Mouse (Mus musculus): ENCODE measurements around the gene Rbm38. TPM values are rescaled to one million over a fixed set of nuclear protein-coding genes. Genes with fewer than 3 reads are reported as not detected.

Gene Rbm38
- polyA plus RNA-seq, 1 experiment from 2014 or later: 56.6 TPM

GRCm38 (mm10) chr2:173050604-173051382 lies 30.5 kb downstream of the Rbm38 start:
- no peak overlapping the region for H3K4me2 ChIP-seq
- H3K4me1 ChIP-seq: peaks cover 3% of the 10 kb centered on the region; the same call in 1 of the 2 replicates
- 0 out of 2 replicates have a peak, but pooled peaks have one; percentile 8 for ATAC-seq (ENCODE audit: insufficient read depth, low FRiP score, low read depth)
- no peak overlapping the region for H3K9ac ChIP-seq
- H3K27me3 ChIP-seq (replicated peaks): no peaks in the 10 kb centered on the region
- 48% methylated on average over 8 of the region's 8 CpGs for WGBS
- no peaks in the 10 kb centered on the region for H3K9me3 ChIP-seq
- no peak overlapping the region for H3K27ac ChIP-seq
- H3K4me3 ChIP-seq (replicated peaks): no peak overlapping the region
- no peaks in the 10 kb centered on the region for H3K36me3 ChIP-seq

- ATAC-seq (ENCODE audit: insufficient read depth, low FRiP score, low read depth): no peak
Measured at GRCm38 (mm10) chr2:173052881-173053280, 32.6 kb downstream of the Rbm38 start.

DNA sequence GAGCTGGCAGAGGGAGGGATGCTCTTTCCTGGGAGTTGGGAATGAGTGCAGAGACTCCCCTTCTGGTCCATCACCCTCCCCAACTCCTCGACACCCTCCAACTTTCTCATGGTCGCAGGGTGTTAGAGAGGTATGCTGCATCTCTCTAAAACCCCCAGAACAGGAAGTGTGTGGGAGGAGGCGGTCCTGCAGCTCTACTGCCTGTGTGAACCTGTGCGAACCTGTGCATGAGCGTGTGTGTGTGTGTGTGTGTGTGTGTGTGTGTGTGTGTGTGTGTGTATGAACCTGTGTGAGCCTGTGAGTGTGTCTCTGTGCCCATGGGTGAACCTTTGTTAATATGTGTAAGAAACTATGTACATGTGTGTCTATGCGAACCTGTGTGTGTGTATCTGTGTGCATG lies 33.5 kb downstream of the Rbm38 start:
- Histone ChIP-seq H3K4me2 (no peak overlapping the region), H3K27ac (no peak overlapping the region), H3K9me3 (no peaks in the 10 kb centered on the region), H3K27me3 (replicated peaks) (no peaks in the 10 kb centered on the region), H3K4me1 (no peaks in the 10 kb centered on the region; the same call in 1 of the 2 replicates), H3K36me3 (no peaks in the 10 kb centered on the region), H3K4me3 (replicated peaks) (no peak overlapping the region), H3K9ac (no peak overlapping the region)
- ATAC-seq (ENCODE audit: insufficient read depth, low FRiP score, low read depth): no peak
- WGBS: 80% methylated on average over 6 of the region's 6 CpGs

More at GRCm38 (mm10) chr2:173052881-173053280, 32.6 kb downstream of the Rbm38 start:
- H3K9me3 ChIP-seq: no peaks in the 10 kb centered on the region
- H3K36me3 ChIP-seq: no peaks in the 10 kb centered on the region
- H3K27ac ChIP-seq: no peak overlapping the region
- H3K4me2 ChIP-seq: no peak overlapping the region
- 87% methylated on average over 8 of the region's 8 CpGs for WGBS
- H3K4me3 ChIP-seq (replicated peaks): no peak overlapping the region
- H3K9ac ChIP-seq: no peak overlapping the region
- no peaks in the 10 kb centered on the region for H3K27me3 ChIP-seq (replicated peaks)
- H3K4me1 ChIP-seq: no peaks in the 10 kb centered on the region; the same call in 1 of the 2 replicates

DNA sequence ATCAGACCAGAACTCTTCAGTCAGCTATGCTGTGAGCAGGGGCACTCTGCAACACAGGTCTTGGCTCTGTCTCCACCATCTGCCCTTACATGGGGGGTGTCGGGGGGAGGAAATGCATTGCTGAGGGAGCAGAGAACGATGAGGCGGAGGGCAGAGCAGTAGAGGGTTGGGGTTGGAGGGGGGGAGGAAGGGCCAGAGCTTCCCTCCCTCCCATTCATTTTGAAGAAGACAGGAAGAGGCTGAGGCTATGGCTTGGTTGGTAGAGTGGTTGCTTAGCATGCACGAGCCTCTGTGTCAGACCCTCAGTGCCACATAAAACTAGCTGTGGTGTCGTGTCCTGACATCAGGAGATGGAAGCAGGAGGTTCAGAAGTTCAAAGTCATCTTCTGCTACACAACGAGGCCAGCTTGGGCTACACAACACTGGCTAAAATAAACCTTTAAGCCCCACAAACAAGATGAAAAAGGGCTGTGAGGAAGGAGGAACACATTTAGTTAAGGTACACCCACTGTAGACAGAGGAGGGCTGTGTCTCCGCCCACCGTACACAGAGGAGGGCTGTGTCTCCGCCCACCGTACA lies 36.1 kb downstream of the Rbm38 start:
- 61% methylated on average over 10 of the region's 10 CpGs for WGBS
- Histone ChIP-seq H3K4me3 (replicated peaks) (no peak overlapping the region), H3K27ac (no peak overlapping the region), H3K4me2 (no peak overlapping the region), H3K9ac (no peak overlapping the region), H3K9me3 (no peaks in the 10 kb centered on the region), H3K36me3 (no peaks in the 10 kb centered on the region), H3K27me3 (replicated peaks) (no peaks in the 10 kb centered on the region), H3K4me1 (no peaks in the 10 kb centered on the region)
- ATAC-seq (ENCODE audit: insufficient read depth, low FRiP score, low read depth): no peak

DNA sequence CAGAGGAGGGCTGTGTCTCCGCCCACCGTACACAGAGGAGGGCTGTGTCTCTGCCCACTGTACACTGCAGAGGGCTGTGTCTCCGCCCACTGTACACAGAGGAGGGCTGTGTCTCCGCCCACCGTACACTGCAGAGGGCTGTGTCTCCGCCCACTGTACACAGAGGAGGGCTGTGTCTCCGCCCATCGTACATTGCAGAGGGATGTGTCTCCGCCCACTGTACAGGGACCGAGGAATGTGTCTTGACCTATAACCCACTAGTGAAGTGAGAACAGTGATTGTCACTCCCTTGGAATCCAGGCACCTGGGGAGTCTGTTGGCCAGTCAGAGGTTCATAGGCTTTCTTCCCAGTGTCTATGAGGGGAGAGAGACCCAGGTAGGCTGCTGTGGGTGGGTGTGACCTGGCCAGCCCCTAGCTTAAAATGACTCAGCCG lies 36.6 kb downstream of the Rbm38 start:
- H3K4me1 ChIP-seq: no peaks in the 10 kb centered on the region
- H3K27ac ChIP-seq: no peak overlapping the region
- H3K9ac ChIP-seq: no peak overlapping the region
- no peak overlapping the region for H3K4me2 ChIP-seq
- WGBS: 64% methylated on average over 11 of the region's 11 CpGs
- no peaks in the 10 kb centered on the region for H3K36me3 ChIP-seq
- ATAC-seq (ENCODE audit: insufficient read depth, low FRiP score, low read depth): peak; percentile 73; the same call in 1 of the 2 replicates
- H3K27me3 ChIP-seq (replicated peaks): no peaks in the 10 kb centered on the region
- H3K4me3 ChIP-seq (replicated peaks): no peak overlapping the region
- H3K9me3 ChIP-seq: no peaks in the 10 kb centered on the region

DNA sequence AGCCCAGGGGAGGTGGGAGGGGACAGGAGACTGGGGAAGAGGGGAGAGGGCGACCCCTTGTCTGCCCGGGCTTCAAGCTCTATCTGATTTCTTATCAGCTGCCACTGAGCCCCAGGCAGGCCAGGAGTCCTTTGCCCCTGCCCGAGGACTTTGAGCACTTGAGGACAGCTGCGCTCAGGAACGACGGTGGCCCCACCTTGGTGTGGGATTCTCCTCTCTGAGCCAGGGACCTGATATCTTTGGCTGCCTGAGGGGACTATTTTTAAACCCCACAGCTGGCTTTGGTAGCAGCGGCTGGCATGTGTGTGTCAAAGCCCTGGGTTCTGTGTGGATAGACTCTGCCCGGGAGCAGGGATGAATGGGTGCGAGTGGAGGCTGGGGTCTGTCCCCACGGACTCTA lies 37.3 kb downstream of the Rbm38 start:
- Histone ChIP-seq H3K27me3 (replicated peaks) (no peaks in the 10 kb centered on the region), H3K4me2 (no peak overlapping the region), H3K9ac (no peak overlapping the region), H3K36me3 (no peaks in the 10 kb centered on the region), H3K4me1 (no peaks in the 10 kb centered on the region), H3K27ac (no peak overlapping the region), H3K4me3 (replicated peaks) (no peak overlapping the region), H3K9me3 (no peaks in the 10 kb centered on the region)
- 46% methylated on average over 10 of the region's 10 CpGs for WGBS
- 0 out of 2 replicates have a peak, but pooled peaks have one; percentile 6 for ATAC-seq (ENCODE audit: insufficient read depth, low FRiP score, low read depth)

DNA sequence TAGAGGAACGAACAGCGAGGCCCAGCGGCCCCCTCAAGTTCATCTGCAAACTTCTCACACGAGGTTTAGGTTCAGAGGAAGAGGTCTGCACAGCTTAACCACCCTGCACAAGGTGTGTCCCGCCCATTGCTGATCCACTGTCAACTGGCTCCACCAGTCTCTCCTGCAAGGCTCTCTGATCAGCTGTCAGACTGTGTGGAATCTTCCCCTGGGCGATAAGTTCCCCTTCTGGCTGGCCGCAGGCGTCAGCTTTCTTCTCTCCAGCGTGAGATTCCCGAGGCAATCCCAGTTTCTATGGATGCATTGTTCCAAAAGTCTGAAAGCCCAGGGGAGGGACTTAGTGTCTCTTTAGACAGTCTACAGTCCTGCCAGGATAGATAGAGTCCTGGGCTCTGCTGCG lies 38.0 kb downstream of the Rbm38 start:
- Histone ChIP-seq H3K27me3 (replicated peaks) (no peaks in the 10 kb centered on the region), H3K36me3 (no peaks in the 10 kb centered on the region), H3K4me1 (no peaks in the 10 kb centered on the region), H3K4me2 (no peak overlapping the region), H3K4me3 (replicated peaks) (no peak overlapping the region), H3K9ac (no peak overlapping the region), H3K9me3 (no peaks in the 10 kb centered on the region), H3K27ac (no peak overlapping the region)
- ATAC-seq (ENCODE audit: insufficient read depth, low FRiP score, low read depth): no peak
- 67% methylated on average over 11 of the region's 11 CpGs for WGBS

DNA sequence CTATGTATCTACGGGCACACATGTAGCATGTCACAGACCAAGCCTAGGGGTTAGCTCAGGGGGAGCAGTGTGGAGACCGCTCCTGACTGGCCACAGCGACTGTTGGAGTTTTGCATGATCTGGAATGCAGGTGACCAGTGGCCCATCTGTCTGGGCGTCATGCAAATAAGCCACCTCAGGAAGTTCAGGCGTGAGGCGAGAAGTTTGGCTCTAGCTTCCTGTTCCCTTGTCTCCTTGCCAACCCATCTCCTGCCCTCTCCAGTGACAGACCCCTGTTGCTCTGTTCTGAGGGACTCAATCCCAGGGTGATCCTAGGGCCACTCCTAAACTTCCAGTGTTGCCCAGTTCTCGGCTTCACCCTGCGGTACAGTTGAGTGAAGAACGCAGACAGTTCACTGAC lies 40.2 kb downstream of the Rbm38 start:
- WGBS: 74% methylated on average over 9 of the region's 9 CpGs
- Histone ChIP-seq H3K4me3 (replicated peaks) (no peak overlapping the region), H3K4me1 (no peaks in the 10 kb centered on the region), H3K4me2 (no peak overlapping the region), H3K9me3 (no peaks in the 10 kb centered on the region), H3K27me3 (replicated peaks) (no peaks in the 10 kb centered on the region), H3K9ac (no peak overlapping the region), H3K27ac (no peak overlapping the region), H3K36me3 (no peaks in the 10 kb centered on the region)
- no peak for ATAC-seq (ENCODE audit: insufficient read depth, low FRiP score, low read depth)

DNA sequence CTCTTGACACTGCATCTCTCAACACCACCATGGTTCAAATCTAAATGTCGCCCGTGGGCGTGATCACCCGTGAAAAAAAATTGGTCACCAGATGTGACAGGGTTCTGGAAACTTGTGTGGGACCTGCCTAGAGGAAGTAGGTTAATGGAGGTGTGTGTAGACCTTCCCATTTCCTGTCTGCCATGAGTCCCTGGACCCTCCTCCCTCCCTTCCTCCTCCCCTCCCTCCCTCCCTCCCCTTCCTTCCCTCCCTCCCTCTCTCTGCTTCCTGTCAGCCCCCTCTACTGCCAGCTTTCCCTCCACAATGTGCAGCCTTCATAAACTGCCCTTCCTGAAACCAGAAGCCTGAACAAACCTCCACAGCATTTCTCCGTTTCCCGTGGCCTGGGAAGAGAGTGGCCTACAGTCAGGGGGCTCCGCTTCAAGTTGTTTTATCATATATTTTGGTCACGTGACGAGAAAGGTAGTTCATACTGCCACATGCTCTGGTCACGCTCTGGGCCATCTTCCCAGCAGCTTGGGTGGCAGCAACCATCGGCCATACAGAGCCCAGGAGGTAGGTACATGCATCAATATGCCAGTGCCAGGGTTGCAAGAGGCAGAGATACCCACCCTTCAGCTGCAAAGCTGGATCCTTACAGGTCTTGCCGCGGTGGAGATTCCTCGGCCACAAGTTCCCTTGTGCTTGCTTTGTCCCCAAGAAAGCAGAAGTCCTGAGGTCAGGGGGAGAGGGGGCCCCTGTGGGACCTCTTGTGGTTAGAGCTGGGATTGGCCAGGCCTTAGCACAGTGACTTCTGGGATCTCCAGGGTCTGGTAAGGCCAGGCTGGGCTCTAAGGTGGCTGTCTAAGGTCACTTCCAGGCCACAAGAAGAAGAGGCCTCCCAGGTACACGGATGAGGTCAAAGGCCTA lies 41.4 kb downstream of the Rbm38 start:
- no peak for ATAC-seq (ENCODE audit: insufficient read depth, low FRiP score, low read depth)
- Histone ChIP-seq H3K4me1 (no peaks in the 10 kb centered on the region), H3K4me3 (replicated peaks) (no peak overlapping the region), H3K27ac (no peak overlapping the region), H3K36me3 (no peaks in the 10 kb centered on the region), H3K9me3 (no peaks in the 10 kb centered on the region), H3K9ac (no peak overlapping the region), H3K27me3 (replicated peaks) (no peaks in the 10 kb centered on the region), H3K4me2 (no peak overlapping the region)
- 67% methylated on average over 15 of the region's 15 CpGs for WGBS

DNA sequence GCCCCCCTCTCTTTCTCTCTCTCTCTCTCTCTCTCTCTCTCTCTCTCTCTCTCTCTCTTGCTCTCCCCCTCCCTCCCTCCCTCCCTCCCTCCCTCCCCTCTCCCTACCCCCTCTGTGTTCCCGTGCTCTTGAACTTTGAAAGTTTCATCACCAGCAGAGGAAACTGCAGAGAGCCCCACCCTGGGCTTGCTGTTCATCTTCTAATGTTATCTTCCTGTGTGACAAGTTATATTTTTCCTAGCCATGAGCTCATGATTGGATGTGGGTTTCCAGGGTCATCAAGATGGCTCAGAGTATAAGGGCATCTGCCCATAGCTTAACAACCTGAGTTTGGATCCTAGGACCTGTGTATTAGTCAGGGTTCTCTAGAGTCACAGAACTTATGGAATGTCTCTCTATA lies 42.9 kb downstream of the Rbm38 start:
- Histone ChIP-seq H3K27me3 (replicated peaks) (no peaks in the 10 kb centered on the region), H3K4me1 (no peaks in the 10 kb centered on the region), H3K27ac (no peak overlapping the region), H3K9ac (no peak overlapping the region), H3K4me2 (no peak overlapping the region), H3K9me3 (no peaks in the 10 kb centered on the region), H3K4me3 (replicated peaks) (no peak overlapping the region), H3K36me3 (no peaks in the 10 kb centered on the region)
- WGBS: 44% methylated on average over 1 of the region's 1 CpGs
- no peak for ATAC-seq (ENCODE audit: insufficient read depth, low FRiP score, low read depth)

DNA sequence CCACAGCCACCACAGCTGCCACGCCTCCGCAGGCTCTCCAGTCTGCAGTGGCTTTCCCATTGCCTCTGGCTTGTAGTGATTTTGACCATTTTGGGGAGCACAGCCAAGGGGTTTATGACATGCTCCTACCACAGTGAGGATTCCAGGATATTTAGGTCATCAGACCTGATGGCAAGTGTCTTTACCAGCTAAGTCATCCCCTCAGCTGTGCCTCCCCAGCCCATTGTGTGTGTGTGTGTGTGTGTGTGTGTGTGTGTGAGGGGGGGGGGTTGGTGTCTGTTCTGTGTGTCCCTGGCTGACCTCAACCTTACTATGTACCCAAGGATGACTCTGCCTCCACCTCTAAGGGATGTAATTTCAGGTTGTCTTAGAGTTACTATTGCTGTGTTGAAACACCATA lies 44.6 kb downstream of the Rbm38 start:
- H3K36me3 ChIP-seq: no peaks in the 10 kb centered on the region
- no peak for ATAC-seq (ENCODE audit: insufficient read depth, low FRiP score, low read depth)
- no peak overlapping the region for H3K27ac ChIP-seq
- H3K27me3 ChIP-seq (replicated peaks): no peaks in the 10 kb centered on the region
- H3K9ac ChIP-seq: no peak overlapping the region
- no peak overlapping the region for H3K4me3 ChIP-seq (replicated peaks)
- H3K4me2 ChIP-seq: no peak overlapping the region
- H3K9me3 ChIP-seq: no peaks in the 10 kb centered on the region
- no peaks in the 10 kb centered on the region for H3K4me1 ChIP-seq
- WGBS: 94% methylated on average over 2 of the region's 2 CpGs

- H3K9me3 ChIP-seq: no peaks in the 10 kb centered on the region
- no peaks in the 10 kb centered on the region for H3K4me1 ChIP-seq
- 84% methylated on average over 7 of the region's 7 CpGs for WGBS
- H3K36me3 ChIP-seq: no peaks in the 10 kb centered on the region
- no peak overlapping the region for H3K27ac ChIP-seq
- H3K27me3 ChIP-seq (replicated peaks): no peaks in the 10 kb centered on the region
- H3K4me2 ChIP-seq: no peak overlapping the region
- ATAC-seq (ENCODE audit: insufficient read depth, low FRiP score, low read depth): no peak
- no peak overlapping the region for H3K9ac ChIP-seq
- H3K4me3 ChIP-seq (replicated peaks): no peak overlapping the region
Measured at GRCm38 (mm10) chr2:173072948-173073347, 52.6 kb downstream of the Rbm38 start.
